Mouse (Mus musculus) bone marrow macrophage, adult 2 months (primary cell): ENCODE results near the gene Gm12184. TPM values are rescaled to one million over a fixed set of nuclear protein-coding genes. Genes with fewer than 3 reads are reported as not detected.
"Not testable (repeated sequence)": the region's sequence is repeated elsewhere in the genome, so short reads cannot be mapped to it uniquely, and the experiment has no call there.

Experiments
- H3K27ac ChIP-seq: 2 replicates; pipeline ENCODE4 v1.5.1; 2012; ENCODE audit warnings: low read depth, low read length; ENCODE audit not compliant: insufficient read depth
- H3K4me1 ChIP-seq: 2 replicates; pipeline ENCODE4 v1.6.1; 2012; ENCODE audit warnings: low read length; ENCODE audit not compliant: control insufficient read depth, insufficient read depth
- H3K4me3 ChIP-seq: 2 replicates; pipeline ENCODE4 v1.5.1; 2012; ENCODE audit warnings: mild to moderate bottlenecking, low read length, moderate library complexity; ENCODE audit not compliant: insufficient read depth
- CTCF ChIP-seq: IDR thresholded peaks from 2 replicates; pipeline ENCODE4 v1.5.1; 2012; ENCODE audit warnings: low read depth, mild to moderate bottlenecking, low read length, moderate library complexity
- POLR2A ChIP-seq: IDR thresholded peaks from 2 replicates; pipeline ENCODE4 v1.6.1; 2012; ENCODE audit warnings: mild to moderate bottlenecking, low read depth, low read length, borderline replicate concordance
- polyA plus RNA-seq: library from polyadenylated mRNA; stranded (reverse); fragments of >200 nt; gene quantifications from 2 replicates; pipeline ENCODE4 v1.2.4, GENCODE M21; 2012; ENCODE audit not compliant: missing spikeins, insufficient read depth, insufficient read length

The Gm12184 gene
- polyA plus RNA-seq, 1 experiment, result 11.3 TPM

DNA sequence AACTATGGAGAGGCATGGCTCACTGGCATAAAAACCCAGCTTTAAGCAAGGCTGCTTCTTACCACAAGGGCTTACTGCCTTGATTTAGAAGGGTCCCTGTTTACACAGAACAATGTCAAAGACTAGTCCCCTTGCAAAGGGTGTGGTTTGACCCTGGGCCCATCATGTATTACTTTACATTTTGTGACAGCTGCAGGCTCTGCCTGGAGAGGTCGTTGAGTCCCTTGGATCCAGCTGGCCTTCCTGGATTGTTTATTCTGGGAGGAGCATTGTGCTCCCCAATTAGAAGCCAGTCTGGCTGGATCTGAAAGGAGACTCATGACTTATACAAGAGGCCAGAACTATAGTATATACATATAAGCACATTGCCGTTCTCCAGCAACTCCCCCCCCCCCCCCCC, 23.8 kb upstream of the Gm12184 start:
- Histone ChIP-seq H3K4me1 (peaks cover 3% of the 10 kb centered on the region), H3K27ac (no peak overlapping the region), H3K4me3 (no peak overlapping the region)
- no peak for TF ChIP-seq CTCF
- TF ChIP-seq POLR2A, result no peak

DNA sequence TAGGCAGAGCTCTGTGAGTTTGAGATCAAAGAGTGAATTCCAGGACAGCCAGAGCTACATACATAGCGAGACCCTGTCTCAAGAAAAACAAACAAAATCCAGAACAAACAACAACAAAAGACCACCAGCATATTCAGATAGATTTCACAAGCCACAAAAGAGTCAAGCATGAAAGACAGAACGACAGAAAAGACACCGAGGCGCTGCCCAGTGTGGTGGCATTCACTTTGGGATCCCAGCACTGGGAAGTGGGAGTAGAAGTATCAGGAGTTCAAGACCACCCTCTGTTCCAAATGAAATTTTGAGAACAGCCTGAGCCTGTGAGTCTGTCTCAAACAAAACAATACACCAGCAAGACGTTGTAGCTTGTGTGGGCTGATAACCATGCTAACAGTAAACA, 20.4 kb upstream of the Gm12184 start:
- no peaks in the 10 kb centered on the region for H3K4me1 ChIP-seq
- no peak overlapping the region for H3K4me3 ChIP-seq

GRCm38 (mm10) chr11:48846362-48846761, 19.9 kb upstream of the Gm12184 start:
- not testable (repeated sequence) for H3K27ac ChIP-seq, H3K4me3 ChIP-seq, H3K4me1 ChIP-seq

More for the DNA sequence above, 20.4 kb upstream of the Gm12184 start:
- no peak overlapping the region for H3K27ac ChIP-seq
- TF ChIP-seq POLR2A, result no peak
- no peak for TF ChIP-seq CTCF

DNA sequence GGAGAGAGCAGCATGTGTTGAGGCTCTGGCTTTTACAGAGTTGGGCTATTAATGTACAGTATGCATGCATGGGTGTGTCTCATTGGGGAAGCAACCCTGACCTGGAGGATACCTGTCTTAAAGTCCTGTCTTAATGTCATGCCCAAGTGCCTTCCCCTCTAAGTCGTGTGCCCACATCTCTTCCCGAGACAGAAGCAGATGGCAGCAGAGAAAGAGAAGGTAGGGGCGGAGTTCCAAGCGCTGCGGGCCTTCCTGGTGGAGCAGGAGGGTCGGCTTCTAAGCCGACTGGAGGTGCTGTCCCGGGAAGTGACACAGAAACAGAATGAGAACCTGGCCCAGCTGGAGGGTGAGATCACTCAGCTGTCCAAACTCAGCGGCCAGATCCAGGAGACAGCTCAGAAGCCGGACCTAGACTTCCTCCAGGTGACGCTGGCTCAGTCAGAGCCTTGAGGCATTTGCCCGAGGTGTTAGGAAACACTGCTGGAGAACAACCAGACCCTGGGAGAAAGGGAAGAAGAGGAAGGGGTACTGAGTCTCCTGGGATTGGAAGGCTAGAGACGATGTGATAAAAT, 18.9 kb upstream of the Gm12184 start:
- Histone ChIP-seq H3K27ac (no peak overlapping the region), H3K4me1 (no peaks in the 10 kb centered on the region), H3K4me3 (no peak overlapping the region)
- TF ChIP-seq CTCF (no peak), POLR2A (no peak)

GRCm38 (mm10) chr11:48844309-48844708, 17.9 kb upstream of the Gm12184 start:
- Histone ChIP-seq H3K27ac (no peak overlapping the region), H3K4me1 (no peaks in the 10 kb centered on the region; the same call in 1 of the 2 replicates), H3K4me3 (no peak overlapping the region)
- no peak for TF ChIP-seq CTCF
- TF ChIP-seq POLR2A, result no peak

GRCm38 (mm10) chr11:48843202-48843601, 16.7 kb upstream of the Gm12184 start:
- H3K27ac ChIP-seq, result no peak overlapping the region
- TF ChIP-seq CTCF (no peak), POLR2A (no peak)
- no peak overlapping the region for H3K4me3 ChIP-seq
- peaks cover 4% of the 10 kb centered on the region for H3K4me1 ChIP-seq

GRCm38 (mm10) chr11:48842378-48842792, 15.9 kb upstream of the Gm12184 start:
- Histone ChIP-seq H3K4me3 (no peak overlapping the region), H3K27ac (no peak overlapping the region), H3K4me1 (peaks cover 4% of the 10 kb centered on the region)
- TF ChIP-seq CTCF (no peak), POLR2A (no peak)

- H3K27ac ChIP-seq, result no peak overlapping the region
- no peak for TF ChIP-seq POLR2A
- no peak for TF ChIP-seq CTCF
- no peak overlapping the region for H3K4me3 ChIP-seq
- peaks cover 4% of the 10 kb centered on the region for H3K4me1 ChIP-seq
Measured at GRCm38 (mm10) chr11:48841213-48841612, 14.8 kb upstream of the Gm12184 start.

DNA sequence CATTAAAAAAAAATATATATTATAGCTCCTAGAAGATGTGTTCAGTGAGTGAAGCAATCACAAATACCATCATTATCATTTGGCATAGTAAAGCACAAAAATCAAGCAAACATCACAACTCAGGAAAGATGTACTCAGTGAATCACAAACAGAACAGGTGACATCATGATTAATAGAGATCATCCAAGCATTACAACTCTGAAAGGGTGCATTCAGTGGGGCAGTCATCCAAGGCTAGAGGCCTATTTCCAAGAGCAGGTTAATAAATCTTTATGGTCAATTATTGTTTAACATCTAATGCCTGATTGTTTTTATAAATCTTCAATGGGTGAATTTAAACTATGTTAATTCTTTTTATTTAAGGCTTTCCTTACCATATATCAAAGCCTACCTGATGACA, 14.3 kb upstream of the Gm12184 start:
- TF ChIP-seq CTCF (no peak), POLR2A (no peak)
- peaks cover 4% of the 10 kb centered on the region for H3K4me1 ChIP-seq
- no peak overlapping the region for H3K27ac ChIP-seq
- H3K4me3 ChIP-seq, result no peak overlapping the region

DNA sequence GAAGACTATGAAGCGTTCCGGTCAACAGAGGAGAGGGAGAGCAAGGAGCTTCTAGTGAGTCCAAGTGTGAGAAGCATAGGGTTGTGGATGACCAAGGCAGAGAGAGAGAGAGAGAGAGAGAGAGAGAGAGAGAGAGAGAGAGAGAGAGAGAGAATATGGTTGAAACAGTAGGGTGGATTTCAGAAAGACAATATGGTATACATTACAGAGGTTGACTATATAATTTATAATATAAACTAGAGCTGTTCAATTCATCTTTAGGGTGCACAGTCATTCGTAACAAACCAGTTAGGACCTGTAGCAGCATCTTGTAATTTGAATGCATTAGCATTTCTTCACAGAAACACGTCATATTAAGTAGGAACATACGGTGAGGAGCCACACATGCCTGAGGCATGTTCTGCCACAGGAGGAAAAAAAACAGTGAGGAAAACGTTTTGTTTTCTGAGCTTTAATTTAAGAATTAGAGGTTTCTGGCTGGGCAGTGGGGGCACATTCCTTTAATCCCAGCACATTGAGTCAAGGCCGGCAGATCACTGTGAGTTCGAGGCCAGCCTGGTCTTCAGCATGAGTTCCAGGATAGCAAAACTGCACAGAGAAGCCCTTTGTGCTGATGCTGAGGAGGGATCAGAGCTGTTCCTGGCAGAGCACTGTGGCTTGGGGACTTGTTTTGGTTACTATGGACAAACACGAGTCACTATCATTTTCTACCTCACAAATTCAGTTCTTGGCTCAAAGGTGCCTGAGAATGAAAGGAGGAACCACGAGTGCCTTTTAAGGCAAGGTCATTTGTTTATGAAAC, 12.6 kb upstream of the Gm12184 start:
- no peak overlapping the region; the same call in 1 of the 2 replicates for H3K27ac ChIP-seq
- H3K4me3 ChIP-seq, result peak overlapping the region; percentile 86
- no peak for TF ChIP-seq POLR2A
- TF ChIP-seq CTCF, result no peak

More for the DNA sequence above, 12.6 kb upstream of the Gm12184 start:
- peaks cover 4% of the 10 kb centered on the region for H3K4me1 ChIP-seq
